Mouse (Mus musculus): Measurements from ENCODE around the gene Phox2a. TPM values are rescaled to one million over a fixed set of nuclear protein-coding genes. Genes with fewer than 3 reads are reported as not detected.
A peak's percentile ranks its signal among the peaks of the same experiment; 100 is the strongest.

Phox2a gene
- polyA plus RNA-seq, 1 experiment = not detected

GRCm38 (mm10) chr7:101837154-101837605, 19.1 kb downstream of the Phox2a start:
- peaks cover 15% of the 10 kb centered on the region for H3K27me3 ChIP-seq (ENCODE audit: control insufficient read depth, insufficient read depth, low read length)
- H3K36me3 ChIP-seq (ENCODE audit: control insufficient read depth, insufficient read depth, low read length) = no peaks in the 10 kb centered on the region
- peak overlapping the region; percentile 60 for H3K4me3 ChIP-seq (ENCODE audit: control insufficient read depth, insufficient read depth, low read length)
- DNase-seq = peak; percentile 14
- no peak overlapping the region for H3K27ac ChIP-seq (ENCODE audit: control insufficient read depth, insufficient read depth, low read length)
- TF ChIP-seq CTCF (IDR thresholded peaks at IDR 0.05; ENCODE audit: borderline replicate concordance, control insufficient read depth, extremely low read depth, insufficient read depth, low read length, poor library complexity) = no peak
- no peak for TF ChIP-seq POLR2A (IDR thresholded peaks at IDR 0.05; ENCODE audit: control insufficient read depth, extremely low read depth, insufficient read depth, low read length, poor library complexity)
- WGBS = 4% methylated on average over 20 of the region's 20 CpGs
- H3K4me1 ChIP-seq (replicated peaks; ENCODE audit: control insufficient read depth, insufficient read depth, low read length) = peaks cover 12% of the 10 kb centered on the region

DNA sequence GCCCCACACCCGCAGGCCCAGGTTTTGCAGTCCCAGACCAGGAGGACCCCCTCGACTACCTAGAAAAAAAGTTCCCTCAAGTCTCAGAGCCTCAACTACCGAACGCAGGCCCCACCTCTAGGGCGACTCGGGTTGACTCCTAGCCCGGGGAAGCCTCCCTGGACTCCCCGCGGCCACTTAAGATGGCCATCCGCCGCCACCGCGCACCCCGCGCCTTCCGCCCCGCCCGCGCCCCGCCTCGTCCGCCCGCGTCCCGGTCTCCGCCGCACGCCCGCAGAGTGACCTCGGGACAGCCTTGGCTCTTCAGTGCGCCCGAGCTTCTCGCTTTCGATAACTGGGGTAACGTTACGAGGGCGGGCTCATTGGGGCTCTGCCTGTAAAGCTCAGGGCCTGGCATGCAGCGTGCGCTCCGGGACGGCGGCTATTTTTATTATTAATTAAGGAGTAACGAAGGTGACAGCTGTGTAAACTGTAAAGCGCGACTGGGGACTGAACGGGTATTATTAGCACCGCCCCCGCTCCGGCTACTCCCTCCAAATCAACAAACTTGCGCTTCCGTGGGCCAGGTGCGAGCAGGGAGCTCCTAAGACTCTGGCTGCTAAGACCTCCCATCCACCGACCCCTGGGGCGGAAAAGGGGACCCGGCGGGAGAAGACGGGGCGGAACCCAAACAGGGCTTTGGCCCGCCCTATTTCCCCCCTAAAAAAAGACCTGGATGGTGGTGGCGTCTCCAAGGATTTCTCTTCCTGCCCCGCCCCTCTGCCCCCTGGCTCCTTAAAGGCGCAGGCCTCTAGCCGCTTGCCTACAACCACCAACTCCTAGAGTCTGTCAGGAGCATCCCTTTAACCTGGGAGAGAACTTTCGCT, 19.7 kb downstream of the Phox2a start, which contains the start of gene Inppl1:
TSS of gene Inppl1 (minus strand) at position 624 of the 866 bp plus-strand sequence.
- Histone ChIP-seq H3K27ac (ENCODE audit: control insufficient read depth, insufficient read depth, low read length) (no peak within 1 kb of the TSS), H3K27me3 (ENCODE audit: control insufficient read depth, insufficient read depth, low read length) (peaks cover 15% of the 10 kb centered on the region), H3K36me3 (ENCODE audit: control insufficient read depth, insufficient read depth, low read length) (no peaks in the 10 kb centered on the region), H3K4me3 (ENCODE audit: control insufficient read depth, insufficient read depth, low read length) (peak within 1 kb of the TSS; percentile 60), H3K4me1 (replicated peaks; ENCODE audit: control insufficient read depth, insufficient read depth, low read length) (peaks cover 12% of the 10 kb centered on the region)
- peak; percentile 20 for DNase-seq
- no peak for TF ChIP-seq POLR2A (IDR thresholded peaks at IDR 0.05; ENCODE audit: control insufficient read depth, extremely low read depth, insufficient read depth, low read length, poor library complexity)
- whole genome bisulfite sequencing = 8% methylated on average over 64 of the region's 64 CpGs

- H3K4me1 ChIP-seq (replicated peaks; ENCODE audit: control insufficient read depth, insufficient read depth, low read length) = no peaks in the 10 kb centered on the region
- 72% methylated on average over 6 of the region's 6 CpGs for WGBS
- TF ChIP-seq POLR2A (IDR thresholded peaks at IDR 0.05; ENCODE audit: control insufficient read depth, extremely low read depth, insufficient read depth, low read length, poor library complexity) (no peak), CTCF (IDR thresholded peaks at IDR 0.05; ENCODE audit: borderline replicate concordance, control insufficient read depth, extremely low read depth, insufficient read depth, low read length, poor library complexity) (no peak)
- no peak overlapping the region for H3K4me3 ChIP-seq (ENCODE audit: control insufficient read depth, insufficient read depth, low read length)
- H3K36me3 ChIP-seq (ENCODE audit: control insufficient read depth, insufficient read depth, low read length) = no peaks in the 10 kb centered on the region
- no peaks in the 10 kb centered on the region; the same call in 1 of the 2 replicates for H3K27me3 ChIP-seq (ENCODE audit: control insufficient read depth, insufficient read depth, low read length)
- no peak overlapping the region for H3K27ac ChIP-seq (ENCODE audit: control insufficient read depth, insufficient read depth, low read length)
- DNase-seq = no peak
These were observed 26.1 kb downstream of the Phox2a start for GRCm38 (mm10) chr7:101844186-101844585.

DNA sequence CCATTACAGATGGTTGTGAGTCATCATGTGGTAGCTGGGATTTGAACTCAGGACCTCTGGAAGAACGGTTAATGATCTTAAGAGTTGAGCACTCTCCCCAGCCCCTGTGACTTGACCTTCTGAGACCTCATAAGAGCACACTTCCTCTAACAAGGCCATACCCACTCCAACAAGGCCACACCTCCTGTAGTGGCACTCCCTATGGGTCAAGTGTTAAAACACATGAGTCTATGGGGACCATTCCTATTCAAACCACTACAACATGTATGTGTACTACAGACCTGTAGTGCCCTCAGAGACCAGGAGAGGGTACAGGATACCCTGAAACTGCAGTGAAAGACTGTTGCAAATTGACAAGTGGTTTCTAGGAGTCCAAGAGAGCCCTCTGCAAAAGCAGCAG, 29.8 kb downstream of the Phox2a start:
- no peak for TF ChIP-seq POLR2A (IDR thresholded peaks at IDR 0.05; ENCODE audit: control insufficient read depth, extremely low read depth, insufficient read depth, low read length, poor library complexity)
- no peak for TF ChIP-seq CTCF (IDR thresholded peaks at IDR 0.05; ENCODE audit: borderline replicate concordance, control insufficient read depth, extremely low read depth, insufficient read depth, low read length, poor library complexity)
- no peaks in the 10 kb centered on the region for H3K27me3 ChIP-seq (ENCODE audit: control insufficient read depth, insufficient read depth, low read length)
- no peak overlapping the region for H3K4me3 ChIP-seq (ENCODE audit: control insufficient read depth, insufficient read depth, low read length)
- H3K4me1 ChIP-seq (replicated peaks; ENCODE audit: control insufficient read depth, insufficient read depth, low read length) = no peaks in the 10 kb centered on the region
- no peak overlapping the region for H3K27ac ChIP-seq (ENCODE audit: control insufficient read depth, insufficient read depth, low read length)
- DNase-seq = no peak
- no peaks in the 10 kb centered on the region for H3K36me3 ChIP-seq (ENCODE audit: control insufficient read depth, insufficient read depth, low read length)
- WGBS = 93% methylated on average over 1 of the region's 1 CpGs

DNA sequence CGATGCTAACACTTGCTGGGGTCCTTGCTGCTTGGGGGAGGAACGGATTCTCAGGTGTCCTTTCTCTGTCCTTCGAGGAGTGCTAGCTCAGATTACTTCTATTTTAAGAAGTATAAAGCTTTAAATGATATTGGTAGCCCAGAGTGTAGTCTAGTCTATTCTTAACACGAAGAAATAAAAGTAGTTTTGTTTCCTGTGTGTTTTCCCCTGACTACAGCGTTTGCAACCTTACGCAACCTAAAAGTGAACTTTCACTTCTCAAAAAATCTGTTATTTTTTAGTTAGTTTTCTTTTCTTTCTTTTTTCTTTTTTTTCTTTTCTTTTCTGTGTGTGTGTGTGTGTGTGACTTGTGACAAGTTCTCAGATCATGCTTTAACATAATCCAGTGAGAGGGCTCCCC, 33.6 kb downstream of the Phox2a start:
- TF ChIP-seq POLR2A (IDR thresholded peaks at IDR 0.05; ENCODE audit: control insufficient read depth, extremely low read depth, insufficient read depth, low read length, poor library complexity) = no peak
- TF ChIP-seq CTCF (IDR thresholded peaks at IDR 0.05; ENCODE audit: borderline replicate concordance, control insufficient read depth, extremely low read depth, insufficient read depth, low read length, poor library complexity) = no peak
- no peaks in the 10 kb centered on the region for H3K27me3 ChIP-seq (ENCODE audit: control insufficient read depth, insufficient read depth, low read length)
- H3K36me3 ChIP-seq (ENCODE audit: control insufficient read depth, insufficient read depth, low read length) = no peaks in the 10 kb centered on the region
- H3K27ac ChIP-seq (ENCODE audit: control insufficient read depth, insufficient read depth, low read length) = no peak overlapping the region
- WGBS = 49% methylated on average over 6 of the region's 6 CpGs
- no peaks in the 10 kb centered on the region for H3K4me1 ChIP-seq (replicated peaks; ENCODE audit: control insufficient read depth, insufficient read depth, low read length)
- no peak for DNase-seq
- no peak overlapping the region for H3K4me3 ChIP-seq (ENCODE audit: control insufficient read depth, insufficient read depth, low read length)

DNA sequence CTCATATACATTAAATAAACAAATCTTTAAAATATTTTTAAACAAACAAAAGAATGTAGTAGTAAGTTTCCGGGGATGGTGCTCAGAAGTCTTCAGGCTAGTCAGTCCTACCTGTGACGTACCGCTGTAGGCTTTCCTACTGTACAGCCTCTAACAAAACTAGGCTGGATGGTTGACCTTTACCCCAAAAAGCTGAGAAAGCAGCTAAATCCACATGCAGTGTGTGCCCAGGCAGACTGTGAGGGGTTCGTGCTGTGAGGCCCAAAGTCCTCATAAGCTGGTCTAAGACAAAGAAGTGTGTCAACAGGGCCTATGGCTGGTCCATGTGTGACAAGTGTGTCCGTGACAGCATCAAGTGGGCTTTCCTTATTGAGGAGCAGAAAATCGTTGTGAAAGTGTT, 34.7 kb downstream of the Phox2a start:
- H3K4me1 ChIP-seq (replicated peaks; ENCODE audit: control insufficient read depth, insufficient read depth, low read length) = no peaks in the 10 kb centered on the region
- H3K27me3 ChIP-seq (ENCODE audit: control insufficient read depth, insufficient read depth, low read length) = no peaks in the 10 kb centered on the region
- no peaks in the 10 kb centered on the region for H3K36me3 ChIP-seq (ENCODE audit: control insufficient read depth, insufficient read depth, low read length)
- H3K4me3 ChIP-seq (ENCODE audit: control insufficient read depth, insufficient read depth, low read length) = no peak overlapping the region
- 92% methylated on average over 6 of the region's 6 CpGs for WGBS
- DNase-seq = no peak
- no peak overlapping the region for H3K27ac ChIP-seq (ENCODE audit: control insufficient read depth, insufficient read depth, low read length)
- TF ChIP-seq POLR2A (IDR thresholded peaks at IDR 0.05; ENCODE audit: control insufficient read depth, extremely low read depth, insufficient read depth, low read length, poor library complexity) (no peak), CTCF (IDR thresholded peaks at IDR 0.05; ENCODE audit: borderline replicate concordance, control insufficient read depth, extremely low read depth, insufficient read depth, low read length, poor library complexity) (no peak)

All from thymus, adult 2 months (tissue).